Mouse (Mus musculus): ENCODE results near the gene Irf5. TPM values are rescaled to one million over a fixed set of nuclear protein-coding genes. Genes with fewer than 3 reads are reported as not detected.

Gene Irf5
- polyA plus RNA-seq, 1 experiment: 22.4 TPM

DNA sequence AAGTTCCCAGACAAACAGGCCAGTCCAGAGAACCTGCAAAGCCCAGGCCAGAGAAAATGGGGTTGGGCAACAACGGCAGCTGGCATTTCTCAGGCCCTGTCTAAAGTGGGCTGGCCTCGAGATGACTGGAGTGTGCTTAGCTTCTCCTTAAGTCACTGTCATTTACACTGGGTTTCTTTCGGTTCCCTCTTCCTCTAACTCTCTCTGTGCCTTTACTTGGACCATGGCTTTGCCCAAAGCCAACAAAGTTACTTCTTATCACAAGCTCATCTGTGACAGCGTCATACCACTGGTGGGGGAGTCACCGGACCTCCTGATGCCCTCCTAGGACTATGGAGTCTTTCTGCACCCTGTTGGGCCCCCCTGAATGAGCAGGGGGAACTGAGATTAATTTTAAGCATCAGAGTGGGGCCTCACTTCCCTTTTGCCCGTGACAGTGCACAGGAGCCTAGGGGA is 2.4 kb upstream of the Irf5 start:
- TF ChIP-seq GATA1 (IDR thresholded peaks at IDR 0.05; ENCODE audit: borderline replicate concordance, low read length) (no peak), FLI1 (IDR thresholded peaks at IDR 0.05; ENCODE audit: low read length) (no peak)
- Histone ChIP-seq H3K36me3 (replicated peaks; ENCODE audit: low read length) (peaks cover 2% of the 10 kb centered on the region), H3K27me3 (replicated peaks) (peaks cover 85% of the 10 kb centered on the region), H3K9me3 (peaks cover 10% of the 10 kb centered on the region), H3K4me1 (peaks cover 37% of the 10 kb centered on the region), H3K4me3 (replicated peaks) (no peak overlapping the region)

DNA sequence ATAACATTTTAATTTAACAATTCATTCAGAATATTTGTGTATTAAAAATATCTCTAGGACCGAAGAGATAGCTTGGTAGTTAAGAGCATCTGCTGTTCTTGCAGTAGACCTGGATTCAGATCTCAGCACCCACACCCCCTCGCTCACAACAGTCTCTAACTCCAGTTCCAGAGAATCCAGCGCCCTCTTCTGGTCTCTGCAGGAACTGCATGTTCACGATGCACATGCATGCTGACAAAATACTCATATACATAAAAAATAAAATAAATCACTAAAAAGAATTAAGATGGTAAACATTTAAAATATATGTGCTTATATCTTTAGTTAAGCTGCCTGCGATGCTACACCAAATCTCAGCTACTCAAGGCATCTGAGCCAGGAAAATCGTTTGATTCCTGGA is 1.2 kb upstream of the Irf5 start:
- Histone ChIP-seq H3K9me3 (peaks cover 4% of the 10 kb centered on the region), H3K27me3 (replicated peaks) (peaks cover 84% of the 10 kb centered on the region), H3K4me1 (peaks cover 48% of the 10 kb centered on the region), H3K4me3 (replicated peaks) (no peak overlapping the region), H3K36me3 (replicated peaks; ENCODE audit: low read length) (no peaks in the 10 kb centered on the region)
- TF ChIP-seq GATA1 (IDR thresholded peaks at IDR 0.05; ENCODE audit: borderline replicate concordance, low read length) (no peak), FLI1 (IDR thresholded peaks at IDR 0.05; ENCODE audit: low read length) (no peak)

DNA sequence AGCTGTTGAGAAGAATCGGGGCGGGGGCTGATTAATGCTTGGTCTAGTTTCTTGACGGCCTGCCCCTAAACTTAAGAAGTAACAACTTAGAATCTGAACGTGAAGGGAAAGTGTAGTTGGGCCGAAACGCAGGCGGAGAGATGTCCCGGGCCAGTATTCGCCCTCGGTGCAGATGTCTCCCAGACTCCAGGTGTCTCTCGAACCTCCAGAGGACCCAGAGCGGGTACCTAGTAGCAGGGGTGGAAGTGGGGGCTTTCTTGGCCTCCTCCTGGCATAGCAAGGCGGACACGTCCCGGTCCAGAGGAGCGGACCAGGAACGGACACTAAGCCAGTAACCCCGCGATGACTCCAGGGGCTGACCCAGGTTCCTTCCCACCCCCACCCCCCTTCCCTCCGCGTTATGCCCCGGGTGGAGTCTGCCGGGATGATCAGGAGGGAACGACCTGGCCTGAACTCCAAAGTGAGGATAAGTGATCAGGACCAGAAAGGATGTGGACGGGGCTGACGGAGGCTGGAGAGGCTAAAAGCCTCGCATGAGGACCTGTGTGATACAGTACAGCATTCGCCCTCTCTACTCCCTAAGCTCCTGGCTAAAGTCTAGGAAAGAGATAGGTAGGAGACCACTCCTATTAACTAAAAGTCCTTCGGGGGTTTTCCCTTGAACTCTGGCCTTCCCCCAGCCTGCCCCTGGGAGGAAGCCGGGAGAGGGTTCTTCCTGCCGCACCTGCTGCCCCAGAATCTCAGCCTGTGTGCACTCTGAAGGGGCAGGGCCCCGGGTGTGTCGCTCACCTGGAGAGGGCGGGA is 1.1 kb downstream of the Irf5 start:
- no peaks in the 10 kb centered on the region for H3K9me3 ChIP-seq
- H3K27me3 ChIP-seq (replicated peaks): peaks cover 75% of the 10 kb centered on the region
- H3K4me1 ChIP-seq: peaks cover 51% of the 10 kb centered on the region
- TF ChIP-seq FLI1 (IDR thresholded peaks at IDR 0.05; ENCODE audit: low read length) (no peak), GATA1 (IDR thresholded peaks at IDR 0.05; ENCODE audit: borderline replicate concordance, low read length) (no peak)
- no peaks in the 10 kb centered on the region for H3K36me3 ChIP-seq (replicated peaks; ENCODE audit: low read length)
- peak overlapping the region; percentile 91 for H3K4me3 ChIP-seq (replicated peaks)

DNA sequence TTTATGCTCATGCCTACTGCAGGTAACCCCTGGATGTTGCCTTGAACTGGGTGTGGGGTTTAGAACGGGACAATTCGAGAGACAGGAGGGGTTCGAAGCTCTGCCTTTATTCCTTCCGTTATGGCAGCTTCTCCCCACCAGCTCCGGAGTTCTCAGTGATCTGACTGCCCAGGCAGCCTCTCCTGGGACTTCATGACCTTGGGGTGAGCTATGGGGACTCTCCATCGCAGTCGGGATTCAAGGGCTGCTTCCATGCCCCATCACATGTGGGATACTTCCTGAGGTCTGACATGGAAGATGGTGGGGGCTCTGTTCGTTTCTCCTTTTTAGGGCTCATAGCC is 1.7 kb downstream of the Irf5 start:
- Histone ChIP-seq H3K4me3 (replicated peaks) (peak overlapping the region; percentile 91), H3K4me1 (peaks cover 51% of the 10 kb centered on the region), H3K36me3 (replicated peaks; ENCODE audit: low read length) (no peaks in the 10 kb centered on the region), H3K27me3 (replicated peaks) (peaks cover 70% of the 10 kb centered on the region), H3K9me3 (no peaks in the 10 kb centered on the region)
- TF ChIP-seq GATA1 (IDR thresholded peaks at IDR 0.05; ENCODE audit: borderline replicate concordance, low read length): no peak
- TF ChIP-seq FLI1 (IDR thresholded peaks at IDR 0.05; ENCODE audit: low read length): no peak

DNA sequence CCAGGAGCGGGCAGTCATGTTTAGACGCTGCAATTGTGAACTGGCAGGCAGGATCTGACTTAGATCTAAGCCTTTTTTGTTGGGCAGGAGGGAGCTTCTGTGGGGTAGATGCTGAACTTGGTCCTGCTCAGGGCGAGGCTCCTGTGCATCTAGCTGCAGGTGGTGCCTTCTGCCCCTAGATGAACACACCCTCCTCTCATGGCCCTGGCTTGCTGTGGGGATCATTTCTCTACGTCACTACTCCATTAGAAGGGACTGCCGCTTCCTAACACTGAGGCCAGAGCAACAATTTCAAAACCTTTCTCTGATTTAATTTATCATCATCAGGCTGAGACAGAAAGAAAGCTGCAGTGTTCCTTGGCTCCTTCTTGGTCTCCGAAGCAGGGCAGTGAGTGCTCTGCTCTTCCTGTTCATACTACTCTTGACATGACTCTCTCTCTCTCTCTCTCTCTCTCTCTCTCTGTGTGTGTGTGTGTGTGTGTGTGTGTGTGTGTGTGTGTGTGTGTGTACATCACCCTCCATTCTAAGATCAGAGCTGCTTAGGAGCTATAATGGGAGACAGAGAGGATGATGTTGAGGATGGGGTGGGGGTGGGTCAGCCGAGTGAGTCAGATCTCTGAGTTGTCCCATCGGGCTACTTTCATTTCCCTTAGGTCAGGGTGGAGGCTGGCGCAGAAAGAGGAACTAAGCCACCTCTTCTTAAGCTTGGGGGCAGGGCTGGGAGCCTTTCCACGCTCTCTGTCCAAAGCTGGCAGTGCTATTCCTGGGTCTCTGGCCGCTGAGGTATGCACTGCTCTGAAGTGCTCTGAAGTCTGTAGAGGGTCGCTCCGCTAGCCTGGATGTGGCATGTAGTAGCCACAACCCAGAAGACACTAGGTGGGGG is 2.4 kb downstream of the Irf5 start:
- H3K9me3 ChIP-seq: no peaks in the 10 kb centered on the region
- peaks cover 63% of the 10 kb centered on the region for H3K27me3 ChIP-seq (replicated peaks)
- H3K36me3 ChIP-seq (replicated peaks; ENCODE audit: low read length): peaks cover 2% of the 10 kb centered on the region
- peak overlapping the region; percentile 91 for H3K4me3 ChIP-seq (replicated peaks)
- TF ChIP-seq GATA1 (IDR thresholded peaks at IDR 0.05; ENCODE audit: borderline replicate concordance, low read length) (no peak), FLI1 (IDR thresholded peaks at IDR 0.05; ENCODE audit: low read length) (no peak)
- peaks cover 53% of the 10 kb centered on the region for H3K4me1 ChIP-seq

DNA sequence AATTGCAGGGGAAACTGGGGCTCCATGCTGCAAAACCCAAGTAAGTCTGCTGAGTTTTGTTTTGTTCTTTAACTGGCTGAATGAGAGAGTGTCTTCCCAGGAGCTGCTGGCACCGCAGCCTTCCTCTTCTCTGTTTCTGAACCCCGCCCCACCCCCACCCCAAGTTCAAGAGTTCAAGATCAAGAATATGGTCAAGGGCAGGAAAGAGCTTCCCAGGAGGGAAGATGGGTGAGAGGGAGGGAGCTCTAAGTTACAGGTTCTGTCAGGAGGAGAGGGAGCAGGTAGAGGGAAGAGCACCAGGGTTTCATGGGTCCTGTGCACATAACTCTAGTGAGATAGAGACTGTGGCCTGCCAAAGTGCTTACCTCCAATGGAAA is 3.0 kb downstream of the Irf5 start:
- Histone ChIP-seq H3K4me1 (peaks cover 55% of the 10 kb centered on the region), H3K36me3 (replicated peaks; ENCODE audit: low read length) (peaks cover 6% of the 10 kb centered on the region), H3K27me3 (replicated peaks) (peaks cover 57% of the 10 kb centered on the region), H3K4me3 (replicated peaks) (peak overlapping the region; percentile 91), H3K9me3 (no peaks in the 10 kb centered on the region)
- TF ChIP-seq FLI1 (IDR thresholded peaks at IDR 0.05; ENCODE audit: low read length) (no peak), GATA1 (IDR thresholded peaks at IDR 0.05; ENCODE audit: borderline replicate concordance, low read length) (no peak)

DNA sequence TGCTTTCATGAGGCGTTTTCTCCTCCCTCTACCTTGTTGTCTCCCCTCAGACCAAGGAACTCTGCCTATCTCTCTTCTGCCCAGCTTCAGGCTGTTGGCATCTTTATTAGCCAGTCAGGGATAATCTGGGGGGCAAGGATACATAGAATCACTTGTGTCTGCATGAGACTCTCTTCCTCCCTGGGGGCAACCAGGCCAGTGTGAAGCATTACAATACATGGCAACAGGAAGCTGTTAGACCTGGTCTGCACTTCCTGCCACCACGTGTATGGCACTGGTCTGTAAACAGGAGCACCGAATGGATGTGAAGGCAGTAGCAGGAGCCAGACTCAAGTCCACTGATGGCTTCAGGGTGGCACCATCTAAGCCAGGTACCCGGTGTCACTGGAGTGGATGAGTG is 3.6 kb downstream of the Irf5 start:
- peaks cover 12% of the 10 kb centered on the region for H3K36me3 ChIP-seq (replicated peaks; ENCODE audit: low read length)
- peaks cover 61% of the 10 kb centered on the region for H3K4me1 ChIP-seq
- H3K4me3 ChIP-seq (replicated peaks): peak overlapping the region; percentile 91
- TF ChIP-seq GATA1 (IDR thresholded peaks at IDR 0.05; ENCODE audit: borderline replicate concordance, low read length): no peak
- peaks cover 56% of the 10 kb centered on the region for H3K27me3 ChIP-seq (replicated peaks)
- no peaks in the 10 kb centered on the region for H3K9me3 ChIP-seq

DNA sequence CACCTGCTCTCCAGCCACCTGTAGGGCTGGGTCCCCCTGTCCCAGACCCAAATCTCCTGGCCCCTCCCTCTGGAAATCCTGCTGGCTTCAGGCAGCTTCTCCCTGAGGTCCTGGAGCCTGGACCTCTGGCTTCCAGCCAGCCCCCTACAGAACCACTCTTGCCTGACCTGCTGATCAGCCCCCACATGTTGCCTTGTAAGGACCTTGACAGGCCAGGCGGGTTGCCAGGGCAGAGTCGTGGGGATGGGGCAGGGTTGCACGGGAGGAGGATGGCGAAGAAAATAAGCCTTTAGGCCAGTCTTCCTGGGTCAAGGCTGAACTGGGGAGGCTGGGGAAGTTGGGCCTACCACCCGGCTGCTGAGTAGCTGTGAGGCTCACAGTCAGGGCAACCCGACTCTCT is 8.9 kb downstream of the Irf5 start:
- no peaks in the 10 kb centered on the region for H3K9me3 ChIP-seq
- peaks cover 11% of the 10 kb centered on the region for H3K27me3 ChIP-seq (replicated peaks)
- peaks cover 55% of the 10 kb centered on the region for H3K36me3 ChIP-seq (replicated peaks; ENCODE audit: low read length)
- H3K4me1 ChIP-seq: peaks cover 21% of the 10 kb centered on the region
- H3K4me3 ChIP-seq (replicated peaks): no peak overlapping the region
- TF ChIP-seq GATA1 (IDR thresholded peaks at IDR 0.05; ENCODE audit: borderline replicate concordance, low read length): no peak
- TF ChIP-seq FLI1 (IDR thresholded peaks at IDR 0.05; ENCODE audit: low read length): no peak

DNA sequence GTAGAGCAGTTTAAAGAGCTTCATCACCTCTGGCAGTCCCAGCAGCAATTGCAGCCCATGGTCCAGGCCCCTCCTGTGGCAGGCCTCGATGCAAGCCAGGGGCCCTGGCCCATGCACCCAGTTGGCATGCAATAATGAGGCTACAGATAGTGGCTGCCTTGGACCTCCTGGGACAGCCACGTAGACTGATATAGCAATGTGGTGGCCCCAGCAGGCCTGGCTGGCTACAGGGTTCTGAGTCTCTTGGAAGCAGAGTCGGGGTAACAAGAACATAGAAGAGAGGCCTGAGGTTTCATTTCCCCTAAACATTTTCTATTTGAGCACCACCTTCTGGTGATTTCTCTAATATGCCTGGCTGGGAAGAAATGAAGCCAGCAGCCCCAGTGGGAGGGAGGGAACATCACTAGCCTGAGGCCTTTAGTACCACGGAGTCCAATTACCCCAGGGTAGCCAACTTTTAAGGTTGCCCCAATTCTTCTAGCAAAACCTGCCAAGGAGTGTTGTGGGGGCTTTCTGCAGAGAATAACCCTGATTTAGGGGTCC is 10.3 kb downstream of the Irf5 start:
- Histone ChIP-seq H3K4me3 (replicated peaks) (no peak overlapping the region), H3K27me3 (replicated peaks) (no peaks in the 10 kb centered on the region), H3K36me3 (replicated peaks; ENCODE audit: low read length) (peaks cover 67% of the 10 kb centered on the region), H3K4me1 (peaks cover 19% of the 10 kb centered on the region), H3K9me3 (no peaks in the 10 kb centered on the region)
- TF ChIP-seq GATA1 (IDR thresholded peaks at IDR 0.05; ENCODE audit: borderline replicate concordance, low read length) (no peak), FLI1 (IDR thresholded peaks at IDR 0.05; ENCODE audit: low read length) (no peak)

DNA sequence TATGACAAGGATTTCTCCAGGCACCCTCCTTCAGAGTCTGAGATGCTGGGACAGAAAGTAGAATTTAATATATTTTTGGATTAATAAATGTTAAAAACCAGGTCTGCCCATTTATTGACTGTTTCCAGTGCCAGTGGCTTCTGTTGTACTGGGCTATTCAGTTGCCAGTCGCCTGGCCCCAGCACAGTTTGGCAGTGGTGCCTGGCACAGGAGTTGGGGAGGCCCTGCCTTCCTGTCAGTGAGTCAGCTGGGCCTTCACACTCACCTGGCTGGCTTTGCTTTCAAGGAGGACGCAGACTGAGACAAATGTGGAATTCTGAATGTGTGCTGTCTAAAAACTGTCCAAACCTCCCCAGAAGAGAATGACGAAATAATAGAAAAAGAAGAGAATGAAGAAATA is 10.8 kb downstream of the Irf5 start:
- no peaks in the 10 kb centered on the region for H3K27me3 ChIP-seq (replicated peaks)
- H3K36me3 ChIP-seq (replicated peaks; ENCODE audit: low read length): peaks cover 72% of the 10 kb centered on the region
- no peak overlapping the region for H3K4me3 ChIP-seq (replicated peaks)
- TF ChIP-seq GATA1 (IDR thresholded peaks at IDR 0.05; ENCODE audit: borderline replicate concordance, low read length) (no peak), FLI1 (IDR thresholded peaks at IDR 0.05; ENCODE audit: low read length) (no peak)
- H3K9me3 ChIP-seq: no peaks in the 10 kb centered on the region
- peaks cover 19% of the 10 kb centered on the region for H3K4me1 ChIP-seq

All from megakaryocyte, embryonic 14.5 days (primary cell).